Mouse (Mus musculus): Measurements from ENCODE around the gene Ucp3.

- peak; percentile 94; the same call in 1 of the 2 replicates for TF ChIP-seq CTCF (IDR thresholded peaks at IDR 0.05; ENCODE audit: control insufficient read depth, insufficient read depth, insufficient replicate concordance, low read depth, low read length)
- TF ChIP-seq POLR2A (IDR thresholded peaks at IDR 0.05; ENCODE audit: control insufficient read depth, low read depth, low read length) = no peak
Measured at GRCm38 (mm10) chr7:100520663-100521285, 48.0 kb downstream of the Ucp3 start.
